Mouse (Mus musculus) liver, postnatal 0 days (tissue): ENCODE results near the gene Hipk2.

Experiments used
- CTCF ChIP-seq: sonication (generic); IDR thresholded peaks from 2 replicates; pipeline ENCODE4 v1.5.1; 2016; ENCODE audit warnings: antibody characterized with exemption, low read depth
- EP300 ChIP-seq: IDR thresholded peaks from 2 replicates; pipeline ENCODE4 v1.6.1; 2016; ENCODE audit warnings: antibody characterized with exemption, low read depth, mild to moderate bottlenecking

DNA sequence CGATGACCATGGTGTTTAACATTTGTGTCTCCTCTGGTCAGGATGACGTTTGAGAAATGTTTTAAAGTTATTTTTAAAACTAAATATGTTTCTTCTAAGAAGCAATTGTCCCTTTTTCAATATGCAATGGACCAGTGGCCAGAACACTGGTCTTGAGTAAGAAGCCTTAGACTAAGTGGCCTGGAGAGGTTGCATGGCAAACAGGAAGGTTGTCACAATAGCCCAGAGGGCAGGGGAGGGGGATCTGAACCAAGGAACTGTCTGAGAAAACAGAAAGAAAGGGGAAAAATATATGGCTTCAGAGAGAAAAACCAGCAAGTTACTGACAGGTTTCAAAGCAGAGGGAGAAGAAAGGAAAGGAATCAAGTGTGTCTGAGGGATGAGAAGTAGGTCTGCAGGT, 47.8 kb downstream of the Hipk2 start:
- no peak for TF ChIP-seq CTCF
- no peak for TF ChIP-seq EP300
